Mouse (Mus musculus) ES-Bruce4 (cell line): ENCODE measurements at regions not wholly inside any gene's neighbourhood (a gene's known extent, or its start where the extent isn't known, plus 50 kb on each side); places are given as distances from the start of the nearest gene placed in this dataset.

Experiments used
- CTCF ChIP-seq: IDR thresholded peaks from one replicate; pipeline ENCODE4 v1.8.1; 2011; ENCODE audit warnings: low read depth, low read length
- EP300 ChIP-seq: IDR thresholded peaks from 2 replicates; pipeline ENCODE4 v1.6.1; 2011; ENCODE audit warnings: low read depth, low read length; ENCODE audit not compliant: insufficient read depth
- POLR2A ChIP-seq: IDR thresholded peaks from one replicate; pipeline ENCODE4 v1.8.1; 2011; ENCODE audit warnings: low read length; ENCODE audit not compliant: insufficient read depth

GRCm38 (mm10) chr8:101329290-101329689 lies 1456.2 kb downstream of the Cdh11 start:
- no peak for TF ChIP-seq POLR2A
- no peak for TF ChIP-seq EP300
- TF ChIP-seq CTCF, result no peak
